8 mouse cellular contexts compared by ENCODE assay signal in genomic region chr4:141598199-141598893, GRCm38 (mm10). TPM values are rescaled to one million over a fixed set of nuclear protein-coding genes. Genes with fewer than 3 reads are reported as not detected.
DNase-seq lines count a peak whose midpoint lies in the region; ATAC-seq and TF ChIP-seq lines count a peak whose summit lies in the region.

No protein-coding gene starts in this region.

- H3K9ac ChIP-seq in heart, adult 2 months (ENCODE audit: low read depth, low read length) = peak overlapping the region; percentile 91
- H3K9ac ChIP-seq in kidney, embryonic 16.5 days (replicated peaks; ENCODE audit: low read length) = peak overlapping the region; percentile 77

- 3% methylated on average over 19 of the region's 19 CpGs for WGBS in heart, adult 2 months
- WGBS in kidney, embryonic 16.5 days = under 1% methylated on average over 19 of the region's 19 CpGs

- no peak for TF ChIP-seq CTCF in heart, adult 2 months (IDR thresholded peaks at IDR 0.05)

- H3K4me3 ChIP-seq in heart, adult 2 months = peak overlapping the region; percentile 74
- peak overlapping the region; percentile 66 for H3K4me3 ChIP-seq in kidney, embryonic 16.5 days (ENCODE audit: low read length)

- no peaks in the 10 kb centered on the region for H3K36me3 ChIP-seq in heart, adult 2 months (ENCODE audit: control insufficient read depth, insufficient read depth, low read length)
- peaks cover 16% of the 10 kb centered on the region for H3K36me3 ChIP-seq in kidney, embryonic 16.5 days (ENCODE audit: insufficient read depth, low read length)

- intact Hi-C loops in heart, adult 2 months (cut with DNase I) = loop anchor here (2.0 kb wide), 1 partner anchor 20 kb away; the partner anchor contains the start of gene Tmem82

- ATAC-seq in kidney, embryonic 16.5 days (ENCODE audit: low FRiP score, low TSS enrichment) = peak; percentile 84

- no peaks in the 10 kb centered on the region for H3K27me3 ChIP-seq in heart, adult 2 months (ENCODE audit: control insufficient read depth, insufficient read depth, low read length)
- H3K27me3 ChIP-seq in kidney, embryonic 16.5 days (ENCODE audit: insufficient read depth, low read length) = no peaks in the 10 kb centered on the region

- H3K4me1 ChIP-seq in heart, adult 2 months (ENCODE audit: control insufficient read depth, insufficient read depth, low read length) = peaks cover 21% of the 10 kb centered on the region
- H3K4me1 ChIP-seq in kidney, embryonic 16.5 days (ENCODE audit: insufficient read depth, low read length) = peaks cover 24% of the 10 kb centered on the region

- no peaks in the 10 kb centered on the region for H3K79me2 ChIP-seq in heart, adult 2 months (replicated peaks; ENCODE audit: control insufficient read depth, insufficient read depth, low read length)

- H3K9me3 ChIP-seq in kidney, embryonic 16.5 days (ENCODE audit: low read length) = no peaks in the 10 kb centered on the region

- TF ChIP-seq POLR2A in heart, adult 2 months (IDR thresholded peaks at IDR 0.05; ENCODE audit: insufficient read depth, low read depth, low read length) = no peak

- peak; percentile 73 for DNase-seq in embryo, embryonic 10.5 days (ENCODE audit: low spot score)
- DNase-seq in heart, adult 2 months = peak in 1 of 2 experiments; percentile 57
- peak; percentile 63 for DNase-seq in mesoderm, embryonic 11.5 days (ENCODE audit: low read depth, low spot score)
- no peak for DNase-seq in ovary, postnatal 14 days (ENCODE audit: low spot score)
- DNase-seq in right cerebral cortex, postnatal 36 days (ENCODE audit: low spot score in 2 of 2) = no peak
- DNase-seq in cerebellum, postnatal 10 days = no peak
- no peak for DNase-seq in layer of hippocampus, adult 9-11 months

- H3K4me2 ChIP-seq in kidney, embryonic 16.5 days (replicated peaks; ENCODE audit: low read depth, low read length) = peak overlapping the region; percentile 82

- H3K27ac ChIP-seq in heart, adult 2 months = peak overlapping the region; percentile 92
- peak overlapping the region; percentile 93 for H3K27ac ChIP-seq in kidney, embryonic 16.5 days (ENCODE audit: low read length)

- TF ChIP-seq EP300 in heart, adult 2 months (IDR thresholded peaks at IDR 0.05; ENCODE audit: insufficient read depth, low read depth, low read length) = 0 out of 2 replicates have a peak, but pooled peaks have one; percentile 12

RNA-seq across cellular contexts. Expression of gene Fblim1, which starts 7.5 kb away (rescaled TPM):
- total RNA-seq in heart, adult 2 months (2021) = 100 to 1,000 TPM; 236 to 263 TPM
- polyA plus RNA-seq in heart, adult 2 months (2012; rRNA removed) = 297 and 303 TPM in 2 replicates
- polyA plus RNA-seq in kidney, embryonic 16.5 days (2015; fragmentation: Nextera tagmentation; extraction: Ambion mirVana) = 76.4 and 85.2 TPM in 2 replicates

RNA-seq across cellular contexts. Expression of gene Tmem82, which starts 20.1 kb away (rescaled TPM):
- total RNA-seq in heart, adult 2 months (2021) = 10 to 100 TPM; 16.5 to 20.2 TPM
- polyA plus RNA-seq in heart, adult 2 months (2012; rRNA removed) = 35.5 and 36.6 TPM in 2 replicates
- polyA plus RNA-seq in kidney, embryonic 16.5 days (2015; fragmentation: Nextera tagmentation; extraction: Ambion mirVana) = 4.3 and 5.4 TPM in 2 replicates

RNA-seq across cellular contexts. Expression of gene Slc25a34, which starts 25.3 kb away (rescaled TPM):
- 100 to 1,000 TPM; 118 to 132 TPM for total RNA-seq in heart, adult 2 months (2021)
- polyA plus RNA-seq in heart, adult 2 months (2012; rRNA removed) = 183 and 258 TPM in 2 replicates
- polyA plus RNA-seq in kidney, embryonic 16.5 days (2015; fragmentation: Nextera tagmentation; extraction: Ambion mirVana) = 0.54 and 0.69 TPM in 2 replicates

RNA-seq across cellular contexts. Expression of gene Spen, which starts 59.9 kb away (rescaled TPM):
- 10 to 100 TPM; 28.0 to 28.9 TPM for total RNA-seq in heart, adult 2 months (2021)
- 10.7 and 11.5 TPM in 2 replicates for polyA plus RNA-seq in heart, adult 2 months (2012; rRNA removed)
- polyA plus RNA-seq in kidney, embryonic 16.5 days (2015; fragmentation: Nextera tagmentation; extraction: Ambion mirVana) = 9.3 and 10.5 TPM in 2 replicates

Comparison
In these comparisons a context has a peak if more than half of its experiments do, and no peak if none do; other contexts are left out.
1. DNase-seq: peak in embryo, embryonic 10.5 days (single experiment) and mesoderm, embryonic 11.5 days (single experiment); none in ovary, postnatal 14 days (single experiment), right cerebral cortex, postnatal 36 days (0 of 2), cerebellum, postnatal 10 days (0 of 2) and layer of hippocampus, adult 9-11 months (single experiment).
2. RNA of gene Slc25a34, which starts 25.3 kb away (polyA plus RNA-seq): 183 to 258 TPM in heart, adult 2 months; 0.54 to 0.69 TPM in kidney, embryonic 16.5 days; every median in the first group is over 100 times any median in the second.